ENCODE assay signal across 29 mouse cellular contexts in genomic region chr5:142428691-142429090, GRCm38 (mm10). TPM values are rescaled to one million over a fixed set of nuclear protein-coding genes. Genes with fewer than 3 reads are reported as not detected.
DNase-seq lines count a peak whose midpoint lies in the region; ATAC-seq and TF ChIP-seq lines count a peak whose summit lies in the region.
"Had no signal": no experiment of that assay in that cellular context is flagged by ENCODE, and none has a peak within 500 bp of the region (broad histone marks: within the 10 kb centered on the region; RNA-seq: fewer than 3 reads in every experiment).

No protein-coding gene starts in this region.

- H3K9me3 ChIP-seq in liver, postnatal 0 days (ENCODE audit: low read length): no peaks in the 10 kb centered on the region
- H3K9me3 ChIP-seq in ES-E14 (ENCODE audit: control insufficient read depth, insufficient read depth, low read depth, low read length): no peaks in the 10 kb centered on the region
- no peaks in the 10 kb centered on the region for H3K9me3 ChIP-seq in midbrain, embryonic 10.5 days (replicated peaks)
- H3K9me3 ChIP-seq: embryonic facial prominence, embryonic 10.5 days; embryonic facial prominence, embryonic 13.5 days; forebrain, embryonic 12.5 days; forebrain, embryonic 15.5 days; G1E; heart, embryonic 12.5 days; heart, embryonic 15.5 days had no signal

- no peak overlapping the region for H3K4me3 ChIP-seq in liver, postnatal 0 days (ENCODE audit: low read depth, low read length)
- H3K4me3 ChIP-seq in ES-E14 (ENCODE audit: insufficient read depth in 1 of 2, low read depth in 1 of 2, low read length in 2 of 2, poor library complexity in 1 of 2, severe bottlenecking in 1 of 2): no peak overlapping the region
- no peak overlapping the region for H3K4me3 ChIP-seq in midbrain, embryonic 10.5 days
- H3K4me3 ChIP-seq: embryonic facial prominence, embryonic 10.5 days; embryonic facial prominence, embryonic 13.5 days; erythroblast, embryonic 14.5 days; forebrain, embryonic 12.5 days; forebrain, embryonic 15.5 days; heart, embryonic 12.5 days; heart, embryonic 15.5 days had no signal

- H3K27me3 ChIP-seq in liver, postnatal 0 days (ENCODE audit: insufficient read depth, low read length): no peaks in the 10 kb centered on the region
- no peaks in the 10 kb centered on the region for H3K27me3 ChIP-seq in midbrain, embryonic 10.5 days (ENCODE audit: low read depth, poor library complexity, severe bottlenecking)
- H3K27me3 ChIP-seq: embryonic facial prominence, embryonic 13.5 days; forebrain, embryonic 12.5 days; forebrain, embryonic 15.5 days; heart, embryonic 12.5 days; heart, embryonic 15.5 days; Patski had no signal

- 75% methylated on average over 6 of the region's 6 CpGs for WGBS in liver, postnatal 0 days (ENCODE audit: insufficient replicate concordance)
- WGBS in midbrain, embryonic 10.5 days: 84% methylated on average over 6 of the region's 6 CpGs

- in situ Hi-C loops in ES-E14 (cut with MboI; ENCODE audit: low sequenced_read_pairs in 2 of 2, unreplicated experiment in 2 of 2): no loop called here

- ATAC-seq in liver, postnatal 0 days: no peak
- ATAC-seq: activated CD4-positive, CD25-positive, alpha-beta regulatory T cell, adult 4 months; CD4-positive, CD25-positive, alpha-beta regulatory T cell, adult 4 months; forebrain, embryonic 15.5 days; hindbrain, postnatal 0 days; inflammation-experienced regulatory T-cells, adult 6 months; Patski had no signal

- no peak for DNase-seq in liver, postnatal 0 days
- no peak for DNase-seq in liver
- DNase-seq in ES-E14 (ENCODE audit: low read depth, low spot score): no peak
- peak; percentile 46 for DNase-seq in ZHBTc4 (ENCODE audit: low read depth, low spot score)
- DNase-seq in midbrain, embryonic 10.5 days (ENCODE audit: low spot score): no peak
- DNase-seq in layer of hippocampus, adult 18-20 months (ENCODE audit: low spot score in 2 of 2): no peak
- DNase-seq: adrenal gland, adult 8-10 months; adrenal gland, postnatal 25 days; cerebellum, adult 11-12 months; cerebellum, adult 8-10 months; cerebellum, postnatal 10 days; cerebellum, postnatal 36 days; gastrocnemius, postnatal 14 days; heart, adult 11 months; heart, postnatal 14 days had no signal

- H3K27ac ChIP-seq in liver, postnatal 0 days (ENCODE audit: low read depth): 0 out of 2 replicates have a peak overlapping the region, but pooled peaks have one; percentile 3
- H3K27ac ChIP-seq in ES-E14 (ENCODE audit: insufficient read depth, low read depth, low read length, poor library complexity, severe bottlenecking): no peak overlapping the region
- no peak overlapping the region for H3K27ac ChIP-seq in midbrain, embryonic 10.5 days (replicated peaks)
- H3K27ac ChIP-seq: embryonic facial prominence, embryonic 13.5 days; forebrain, embryonic 12.5 days; forebrain, embryonic 15.5 days; hindbrain, embryonic 14.5 days; hindbrain, postnatal 0 days had no signal

- H3K4me2 ChIP-seq in liver, postnatal 0 days (ENCODE audit: low read depth, low read length): no peak overlapping the region
- H3K4me2 ChIP-seq: embryonic facial prominence, embryonic 13.5 days; forebrain, embryonic 12.5 days; forebrain, embryonic 15.5 days; heart, embryonic 12.5 days; heart, embryonic 15.5 days; hindbrain, embryonic 14.5 days had no signal

- peaks cover 2% of the 10 kb centered on the region; the same call in 1 of the 2 replicates for H3K36me3 ChIP-seq in liver, postnatal 0 days (replicated peaks; ENCODE audit: insufficient read depth, low read length)
- no peaks in the 10 kb centered on the region; the same call in 1 of the 2 replicates for H3K36me3 ChIP-seq in ES-E14 (ENCODE audit: control insufficient read depth, insufficient read depth, low read length, poor library complexity, severe bottlenecking)
- H3K36me3 ChIP-seq in midbrain, embryonic 10.5 days: peaks cover 43% of the 10 kb centered on the region
- H3K36me3 ChIP-seq: forebrain, embryonic 12.5 days; forebrain, embryonic 15.5 days; heart, embryonic 12.5 days; heart, embryonic 15.5 days had no signal

- no peak for TF ChIP-seq CTCF in liver, postnatal 0 days (IDR thresholded peaks at IDR 0.05; ENCODE audit: low read depth)

- no peak overlapping the region for H3K9ac ChIP-seq in liver, postnatal 0 days (replicated peaks)
- 0 out of 2 replicates have a peak overlapping the region, but pooled peaks have one; percentile 14 for H3K9ac ChIP-seq in ES-E14 (ENCODE audit: insufficient read depth, low read depth, low read length, poor library complexity, severe bottlenecking)
- H3K9ac ChIP-seq: embryonic facial prominence, embryonic 13.5 days; forebrain, embryonic 12.5 days; forebrain, embryonic 15.5 days; heart, embryonic 15.5 days; hindbrain, embryonic 14.5 days had no signal

- no peak for TF ChIP-seq EP300 in liver, postnatal 0 days (IDR thresholded peaks at IDR 0.05; ENCODE audit: low read depth)

- H3K4me1 ChIP-seq in liver, postnatal 0 days (ENCODE audit: insufficient read depth): peaks cover 47% of the 10 kb centered on the region
- H3K4me1 ChIP-seq in ES-E14 (ENCODE audit: control insufficient read depth in 2 of 2, insufficient read depth in 2 of 2, low read length in 2 of 2, poor library complexity in 1 of 2): peaks cover 8 to 40% of the 10 kb centered on the region in 2 experiments; a peak in 3 of 4 replicates
- H3K4me1 ChIP-seq in midbrain, embryonic 10.5 days: peaks cover 73% of the 10 kb centered on the region

TF ChIP-seq in ES-E14, 5 proteins besides CTCF, POLR2A, EP300 and RAD21:
- TF ChIP-seq ZNF384 (IDR thresholded peaks at IDR 0.05; ENCODE audit: low read depth, low read length) (no peak), MAFK (IDR thresholded peaks at IDR 0.05; ENCODE audit: insufficient read depth, low read depth, low read length) (no peak), ZC3H11A (IDR thresholded peaks at IDR 0.05; ENCODE audit: borderline replicate concordance, low read depth, low read length) (no peak), CHD2 (IDR thresholded peaks at IDR 0.05; ENCODE audit: low read depth, low read length) (no peak), HCFC1 (IDR thresholded peaks at IDR 0.05; ENCODE audit: borderline replicate concordance, insufficient read depth, low read length) (no peak)

RNA-seq across cellular contexts. Expression of gene Foxk1, which starts 27.4 kb away (rescaled TPM):
- 1.7 TPM in 2 replicates for polyA plus RNA-seq in liver, postnatal 0 days (2015; fragmentation: Nextera tagmentation; extraction: Ambion mirVana)
- total RNA-seq in ES-E14 (2012; rRNA removed): 9.9 and 10.7 TPM in 2 replicates
- polyA plus RNA-seq in midbrain, embryonic 10.5 days (2016; fragmentation: Nextera tagmentation; extraction: Ambion mirVana): 3.7 and 5.3 TPM in 2 replicates
- total RNA-seq in layer of hippocampus, adult 18-20 months (2021): 10 to 100 TPM; 51.1 to 55.3 TPM

RNA-seq across cellular contexts. Expression of gene Ap5z1, which starts 35.1 kb away (rescaled TPM):
- polyA plus RNA-seq in liver, postnatal 0 days (2015; fragmentation: Nextera tagmentation; extraction: Ambion mirVana): 2.8 and 4.0 TPM in 2 replicates
- 17.4 and 26.3 TPM in 2 replicates for total RNA-seq in ES-E14 (2012; rRNA removed)
- 12.3 and 14.6 TPM in 2 replicates for polyA plus RNA-seq in midbrain, embryonic 10.5 days (2016; fragmentation: Nextera tagmentation; extraction: Ambion mirVana)
- total RNA-seq in layer of hippocampus, adult 18-20 months (2021): 10 to 100 TPM; 21.1 to 23.4 TPM
